Mouse (Mus musculus) neural tube, embryonic 11.5 days (tissue): ENCODE measurements around the gene Cops3. TPM values are rescaled to one million over a fixed set of nuclear protein-coding genes. Genes with fewer than 3 reads are reported as not detected.
A peak's percentile ranks its signal among the peaks of the same experiment; 100 is the strongest.

Experiments
- ATAC-seq: fragments of 200-750 bp; cut with Nextera tagmentation; 2 replicates; pipeline ENCODE4 v1.8.0; 2017; ENCODE audit warnings: moderate number of reproducible peaks, mild to moderate bottlenecking, moderate TSS enrichment, moderate library complexity; ENCODE audit not compliant: insufficient read depth, low FRiP score, low TSS enrichment
- DNase-seq: peaks from one replicate; pipeline ENCODE4 v3.0.0-alpha.2; 2015; ENCODE audit warnings: low spot score
- H3K27ac ChIP-seq: fragments of 300-500 bp; sonication (generic); 2 replicates; pipeline ENCODE4 v1.5.1; 2014; ENCODE audit warnings: low read depth, mild to moderate bottlenecking, low read length
- H3K27me3 ChIP-seq: fragments of 300-500 bp; sonication (generic); 2 replicates; pipeline ENCODE4 v1.6.1; 2014; ENCODE audit warnings: mild to moderate bottlenecking, low read length, mixed read lengths; ENCODE audit not compliant: control insufficient read depth, insufficient read depth
- H3K36me3 ChIP-seq: fragments of 300-500 bp; sonication (generic); 2 replicates; pipeline ENCODE4 v1.6.1; 2014; ENCODE audit warnings: mild to moderate bottlenecking, low read length, moderate library complexity, mixed read lengths; ENCODE audit not compliant: control insufficient read depth, insufficient read depth
- H3K4me1 ChIP-seq: fragments of 300-500 bp; sonication (generic); 2 replicates; pipeline ENCODE4 v1.6.1; 2014; ENCODE audit warnings: low read length, mixed read lengths; ENCODE audit not compliant: control insufficient read depth, insufficient read depth
- H3K4me2 ChIP-seq: fragments of 300-500 bp; sonication (generic); 2 replicates; pipeline ENCODE4 v1.6.1; 2014; ENCODE audit warnings: low read depth, mild to moderate bottlenecking, moderate library complexity
- H3K4me3 ChIP-seq: fragments of 300-500 bp; sonication (generic); 2 replicates; pipeline ENCODE4 v1.5.1; 2014; ENCODE audit warnings: low read depth, low read length
- H3K9ac ChIP-seq: fragments of 300-500 bp; sonication (generic); 2 replicates; pipeline ENCODE4 v1.6.1; 2014; ENCODE audit warnings: mild to moderate bottlenecking, low read length
- H3K9me3 ChIP-seq: fragments of 300-500 bp; sonication (generic); 2 replicates; pipeline ENCODE4 v1.6.1; 2016; ENCODE audit warnings: low read length; ENCODE audit not compliant: control insufficient read depth
- WGBS: fragments of 180-500 bp; shearing (Covaris S2); extraction: QIAGEN DNeasy Blood & Tissue Kit; methylation state at CpG from one replicate; pipeline ENCODE4 v1.1.7; 2014; 5-methylcytosine and 5-hydroxymethylcytosine counted together
- polyA plus RNA-seq: library from polyadenylated mRNA; unstranded; fragments of >200 nt; fragmentation: Nextera tagmentation; extraction: Ambion mirVana; gene quantifications from 2 replicates; pipeline ENCODE4 v1.2.1, GENCODE M21; 2014

The Cops3 gene
- polyA plus RNA-seq, 1 experiment from 2014 or later: 247 TPM

DNA sequence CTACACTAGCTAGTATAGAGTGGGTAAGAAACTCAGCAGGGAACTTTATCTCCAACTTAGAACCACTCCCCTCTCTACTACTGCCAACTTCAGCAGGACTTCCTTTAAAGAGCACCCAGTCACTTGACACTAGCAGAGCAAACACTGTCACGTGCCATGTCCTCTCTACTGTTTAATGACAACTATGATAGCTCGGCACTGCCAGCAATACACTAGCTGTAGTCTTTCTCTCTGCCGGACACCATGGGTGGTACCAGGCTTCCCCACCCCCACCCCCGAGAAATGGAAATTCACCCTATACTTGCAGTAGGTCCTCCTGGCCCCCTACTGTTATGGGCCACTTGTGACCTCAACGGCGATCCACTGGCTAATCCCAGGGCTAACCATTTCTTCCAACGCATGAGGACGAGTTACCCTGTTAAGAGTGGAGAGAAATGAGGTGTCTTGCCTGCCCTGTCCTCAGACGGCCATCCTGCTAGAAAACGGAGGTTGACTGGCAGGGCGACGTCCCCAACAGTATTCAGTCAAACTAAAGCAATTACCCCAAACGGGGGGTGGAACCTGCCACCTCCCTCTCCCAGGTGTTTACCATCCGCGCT lies 30.5 kb downstream of the Cops3 start:
- peak overlapping the region; percentile 65 for H3K4me2 ChIP-seq
- H3K4me3 ChIP-seq: peak overlapping the region; percentile 76
- peak overlapping the region; percentile 97 for H3K27ac ChIP-seq
- no peaks in the 10 kb centered on the region for H3K27me3 ChIP-seq
- WGBS: 0% methylated on average over 15 of the region's 15 CpGs
- peaks cover 5% of the 10 kb centered on the region for H3K36me3 ChIP-seq
- peak overlapping the region; percentile 98 for H3K9ac ChIP-seq
- DNase-seq: no peak
- ATAC-seq: peak; percentile 2; the same call in 1 of the 2 replicates
- no peaks in the 10 kb centered on the region for H3K9me3 ChIP-seq
- peaks cover 8% of the 10 kb centered on the region; the same call in 1 of the 2 replicates for H3K4me1 ChIP-seq

DNA sequence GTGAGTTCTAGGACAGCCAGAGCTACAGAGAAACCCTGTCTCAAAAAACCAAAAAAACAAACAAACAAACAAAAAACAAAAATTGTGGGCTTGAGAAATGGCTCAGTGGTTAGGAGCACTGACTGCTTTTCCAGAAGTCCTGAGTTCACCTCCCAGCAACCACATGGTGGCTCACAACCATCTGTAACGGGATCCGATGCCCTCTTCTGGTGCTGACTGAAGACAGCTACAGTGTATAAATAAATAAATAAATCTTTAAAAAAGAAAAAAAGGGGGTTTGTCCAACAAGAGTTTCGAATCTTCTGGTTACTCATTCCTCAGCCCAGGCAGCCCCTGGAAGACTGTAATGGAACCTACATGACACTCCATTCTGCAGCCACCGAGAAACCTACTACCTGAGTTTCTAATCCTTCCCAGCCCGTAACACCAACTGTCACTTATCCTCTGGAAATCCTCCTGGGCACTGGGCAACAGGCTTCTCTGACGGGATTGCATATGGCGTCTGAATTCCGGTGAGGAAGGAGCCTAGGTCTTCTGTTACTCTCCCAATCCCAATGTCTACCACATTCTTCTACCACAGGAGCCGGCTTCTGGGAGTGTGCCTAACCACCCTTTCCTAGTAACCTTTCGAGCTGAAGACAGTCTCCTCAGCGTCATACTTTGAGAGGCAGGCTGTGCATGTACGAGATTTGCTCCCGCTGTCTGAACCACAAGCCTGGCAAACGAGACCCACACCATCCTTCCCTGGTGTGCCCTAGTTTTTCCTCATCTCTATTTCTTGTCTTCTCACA lies 31.3 kb downstream of the Cops3 start:
- 71% methylated on average over 14 of the region's 14 CpGs for WGBS
- Histone ChIP-seq H3K4me2 (peak overlapping the region; percentile 65), H3K27ac (no peak overlapping the region), H3K4me3 (peak overlapping the region; percentile 76), H3K9ac (peak overlapping the region; percentile 98; the same call in 1 of the 2 replicates), H3K4me1 (peaks cover 8% of the 10 kb centered on the region; the same call in 1 of the 2 replicates), H3K36me3 (peaks cover 5% of the 10 kb centered on the region), H3K27me3 (no peaks in the 10 kb centered on the region), H3K9me3 (no peaks in the 10 kb centered on the region)
- ATAC-seq (no peak), DNase-seq (no peak)

DNA sequence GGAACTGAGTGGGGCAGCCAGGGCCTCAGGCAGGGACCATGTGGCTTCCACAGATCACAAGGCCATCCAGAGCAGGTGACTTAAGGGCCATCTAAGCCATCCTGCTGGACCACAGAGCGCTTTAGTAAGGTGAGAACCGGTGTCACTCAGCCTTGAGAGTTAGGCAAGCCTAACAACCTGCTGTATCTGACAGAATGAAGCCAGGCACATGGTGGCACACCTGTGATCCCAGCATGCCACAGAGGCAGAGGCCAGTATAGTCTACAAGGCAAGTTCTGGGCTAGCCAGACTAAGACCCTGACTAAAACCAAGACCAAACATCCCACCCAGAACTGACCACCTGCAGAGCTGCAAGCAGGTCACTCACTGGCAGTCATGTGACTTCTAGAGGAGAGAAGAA lies 34.0 kb downstream of the Cops3 start:
- peaks cover 24% of the 10 kb centered on the region for H3K36me3 ChIP-seq
- WGBS: 93% methylated on average over 2 of the region's 2 CpGs
- H3K27me3 ChIP-seq: no peaks in the 10 kb centered on the region

DNA sequence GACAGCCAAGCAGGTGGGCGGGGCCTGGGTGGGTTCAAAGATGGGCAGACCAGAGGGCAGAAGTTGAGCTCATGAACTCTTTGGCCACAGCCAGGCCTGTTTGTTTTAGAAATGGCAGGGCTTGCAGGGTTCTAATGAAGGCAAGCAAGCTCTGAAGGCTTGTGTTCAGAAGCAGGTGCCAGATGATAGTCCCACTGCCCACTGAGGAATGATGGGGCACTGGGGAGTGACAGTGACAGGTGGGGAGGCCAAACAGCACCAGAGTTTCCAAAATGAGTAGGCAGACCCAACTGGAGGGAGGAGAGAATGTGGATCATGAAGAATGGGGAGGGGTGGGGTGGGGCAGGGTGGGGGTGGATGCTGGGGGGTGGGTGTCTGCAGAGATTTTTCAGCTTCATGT lies 34.4 kb downstream of the Cops3 start:
- 91% methylated on average over 1 of the region's 1 CpGs for WGBS

More for the DNA sequence above, 34.0 kb downstream of the Cops3 start:
- no peak overlapping the region for H3K4me3 ChIP-seq
- no peak overlapping the region for H3K4me2 ChIP-seq
- H3K9me3 ChIP-seq: no peaks in the 10 kb centered on the region
- DNase-seq: no peak
- peaks cover 8% of the 10 kb centered on the region; the same call in 1 of the 2 replicates for H3K4me1 ChIP-seq
- no peak for ATAC-seq
- no peak overlapping the region for H3K9ac ChIP-seq
- no peak overlapping the region for H3K27ac ChIP-seq

DNA sequence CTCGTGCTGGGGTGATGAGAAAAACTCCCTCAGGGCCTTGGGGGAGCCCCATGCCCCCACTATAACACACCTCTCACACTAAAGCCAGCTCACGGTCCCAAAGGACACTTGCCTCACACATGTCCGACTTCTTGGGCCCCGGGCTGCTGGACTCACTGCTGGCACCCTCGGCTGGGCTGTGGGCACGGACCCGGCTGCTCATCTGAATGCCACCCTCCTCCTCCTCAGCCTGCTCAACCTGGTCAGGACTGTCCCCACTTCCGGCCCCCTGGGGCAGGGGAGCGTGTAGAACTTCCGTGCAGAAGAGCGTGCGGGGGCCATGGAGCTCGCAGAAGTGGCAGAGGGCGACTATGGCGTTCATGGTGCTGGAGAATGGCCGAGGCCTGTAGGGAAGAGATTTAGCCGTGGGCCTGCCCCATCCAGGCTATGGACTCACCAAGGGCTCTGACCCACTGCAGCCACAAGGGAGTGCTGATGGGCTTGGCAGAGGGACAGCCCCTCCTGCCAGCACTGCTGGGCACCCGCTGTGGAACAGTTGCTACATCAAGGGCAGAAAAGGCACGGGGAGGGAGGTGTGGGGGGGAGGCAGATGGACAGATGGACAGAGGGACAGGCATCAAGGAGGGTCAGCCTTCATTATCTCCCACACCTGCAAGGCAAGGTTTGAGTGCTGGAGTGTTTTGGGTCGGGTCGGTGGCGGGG lies 35.1 kb downstream of the Cops3 start:
- Histone ChIP-seq H3K9ac (no peak overlapping the region), H3K36me3 (peaks cover 28% of the 10 kb centered on the region)
- ATAC-seq: no peak

More for the DNA sequence above, 34.4 kb downstream of the Cops3 start:
- Histone ChIP-seq H3K9me3 (no peaks in the 10 kb centered on the region; the same call in 1 of the 2 replicates), H3K36me3 (peaks cover 28% of the 10 kb centered on the region), H3K27ac (no peak overlapping the region), H3K4me2 (no peak overlapping the region), H3K9ac (no peak overlapping the region), H3K27me3 (no peaks in the 10 kb centered on the region), H3K4me3 (no peak overlapping the region), H3K4me1 (peaks cover 8% of the 10 kb centered on the region; the same call in 1 of the 2 replicates)
- ATAC-seq (no peak), DNase-seq (no peak)

DNA sequence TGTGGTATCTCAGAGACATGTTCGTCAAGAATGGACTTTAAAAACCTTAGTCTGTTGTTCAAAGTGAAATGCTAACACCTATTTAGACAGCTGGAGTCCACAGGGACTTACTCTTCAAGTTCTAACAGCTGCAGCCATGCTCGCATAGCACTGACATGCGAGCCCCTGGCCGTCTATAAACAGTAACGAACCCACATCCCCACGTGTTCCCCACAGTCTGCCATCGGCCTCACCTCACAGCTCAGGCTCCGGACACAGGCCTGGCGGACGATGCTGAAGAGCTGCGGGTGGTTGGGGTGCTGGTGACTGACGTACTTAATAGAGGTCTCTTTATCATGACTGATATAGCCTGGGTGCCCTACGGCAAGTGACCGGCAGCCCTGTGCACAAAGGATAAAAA lies 36.1 kb downstream of the Cops3 start:
- peaks cover 2% of the 10 kb centered on the region; the same call in 1 of the 2 replicates for H3K4me1 ChIP-seq
- H3K9ac ChIP-seq: no peak overlapping the region
- DNase-seq: no peak
- H3K4me3 ChIP-seq: no peak overlapping the region
- no peaks in the 10 kb centered on the region; the same call in 1 of the 2 replicates for H3K9me3 ChIP-seq
- H3K27me3 ChIP-seq: no peaks in the 10 kb centered on the region
- H3K4me2 ChIP-seq: no peak overlapping the region
- WGBS: 86% methylated on average over 14 of the region's 14 CpGs
- H3K27ac ChIP-seq: no peak overlapping the region
- peaks cover 33% of the 10 kb centered on the region for H3K36me3 ChIP-seq
- no peak for ATAC-seq

More for the DNA sequence above, 35.1 kb downstream of the Cops3 start:
- no peak for DNase-seq
- no peak overlapping the region for H3K27ac ChIP-seq
- no peak overlapping the region for H3K4me3 ChIP-seq
- WGBS: 93% methylated on average over 22 of the region's 22 CpGs
- no peaks in the 10 kb centered on the region for H3K27me3 ChIP-seq
- no peaks in the 10 kb centered on the region; the same call in 1 of the 2 replicates for H3K9me3 ChIP-seq
- peaks cover 8% of the 10 kb centered on the region; the same call in 1 of the 2 replicates for H3K4me1 ChIP-seq
- no peak overlapping the region for H3K4me2 ChIP-seq

DNA sequence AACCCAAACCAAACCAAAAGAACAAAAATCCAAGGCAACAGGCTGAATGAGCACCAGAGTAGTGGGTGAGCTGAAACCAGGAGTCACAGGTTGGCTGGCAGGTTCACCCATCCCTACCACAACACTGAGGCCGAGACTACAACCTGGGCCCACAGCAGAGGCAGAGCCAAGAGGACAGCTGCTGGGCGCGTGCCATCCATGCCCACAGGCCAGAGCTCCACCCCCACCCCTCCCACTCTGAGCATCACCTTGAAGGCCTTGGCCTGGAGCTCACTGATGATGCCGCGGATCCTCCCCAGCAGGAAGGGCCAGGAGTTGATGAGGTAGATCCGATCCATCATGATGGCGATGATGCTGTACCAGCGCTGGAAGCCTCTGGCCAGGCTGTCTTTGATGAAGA lies 37.8 kb downstream of the Cops3 start:
- H3K9me3 ChIP-seq: no peaks in the 10 kb centered on the region; the same call in 1 of the 2 replicates
- no peak overlapping the region for H3K4me3 ChIP-seq
- no peak for ATAC-seq
- H3K27ac ChIP-seq: no peak overlapping the region
- H3K27me3 ChIP-seq: no peaks in the 10 kb centered on the region
- DNase-seq: no peak
- H3K36me3 ChIP-seq: peaks cover 40% of the 10 kb centered on the region
- 93% methylated on average over 8 of the region's 8 CpGs for WGBS
- H3K4me1 ChIP-seq: no peaks in the 10 kb centered on the region
- no peak overlapping the region for H3K9ac ChIP-seq
- no peak overlapping the region for H3K4me2 ChIP-seq

DNA sequence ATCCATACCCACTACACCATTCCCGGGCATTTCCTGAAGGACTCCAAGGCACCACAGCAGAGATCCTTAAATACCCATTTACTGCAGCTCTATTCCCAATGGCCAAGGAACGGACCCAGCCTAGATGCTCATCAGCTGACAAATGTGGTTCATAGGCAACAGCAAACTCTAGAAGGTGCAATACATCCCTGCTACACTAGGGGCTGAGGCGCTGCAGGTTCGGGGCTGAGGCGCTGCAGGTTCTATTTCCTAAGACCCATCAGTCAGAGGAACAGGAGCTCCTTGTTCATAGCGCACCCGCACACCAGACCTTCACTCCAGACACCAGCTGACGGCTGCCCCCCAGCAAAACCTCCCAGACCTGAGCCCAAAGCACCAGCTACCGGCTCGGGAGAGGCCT lies 39.2 kb downstream of the Cops3 start:
- H3K27me3 ChIP-seq: no peaks in the 10 kb centered on the region
- H3K36me3 ChIP-seq: peaks cover 40% of the 10 kb centered on the region
- H3K27ac ChIP-seq: no peak overlapping the region
- 92% methylated on average over 10 of the region's 10 CpGs for WGBS
- no peak for ATAC-seq
- H3K4me1 ChIP-seq: no peaks in the 10 kb centered on the region
- H3K9ac ChIP-seq: no peak overlapping the region
- no peaks in the 10 kb centered on the region; the same call in 1 of the 2 replicates for H3K9me3 ChIP-seq
- no peak overlapping the region for H3K4me3 ChIP-seq
- DNase-seq: no peak
- H3K4me2 ChIP-seq: no peak overlapping the region
